Mouse (Mus musculus): ENCODE measurements around the gene Ercc5.

Gene Ercc5

DNA sequence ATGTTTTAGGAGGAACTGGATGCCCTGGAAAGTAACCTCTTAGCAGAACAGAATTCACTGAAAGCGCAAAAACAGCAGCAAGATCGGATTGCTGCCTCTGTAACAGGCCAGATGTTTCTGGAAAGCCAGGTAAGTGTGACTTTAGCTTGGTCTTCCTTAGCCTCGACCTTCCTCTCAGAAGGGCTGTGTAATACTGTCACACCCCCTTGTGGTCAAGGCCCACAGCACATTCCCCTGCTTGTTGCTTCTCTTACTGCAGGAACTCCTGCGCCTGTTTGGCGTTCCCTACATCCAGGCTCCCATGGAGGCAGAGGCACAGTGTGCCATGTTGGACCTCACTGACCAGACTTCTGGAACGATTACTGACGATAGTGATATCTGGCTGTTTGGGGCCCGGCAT is 26.4 kb downstream of the Ercc5 start:
- DNase-seq (ENCODE audit: low read depth, low spot score), result peak; percentile 36

DNA sequence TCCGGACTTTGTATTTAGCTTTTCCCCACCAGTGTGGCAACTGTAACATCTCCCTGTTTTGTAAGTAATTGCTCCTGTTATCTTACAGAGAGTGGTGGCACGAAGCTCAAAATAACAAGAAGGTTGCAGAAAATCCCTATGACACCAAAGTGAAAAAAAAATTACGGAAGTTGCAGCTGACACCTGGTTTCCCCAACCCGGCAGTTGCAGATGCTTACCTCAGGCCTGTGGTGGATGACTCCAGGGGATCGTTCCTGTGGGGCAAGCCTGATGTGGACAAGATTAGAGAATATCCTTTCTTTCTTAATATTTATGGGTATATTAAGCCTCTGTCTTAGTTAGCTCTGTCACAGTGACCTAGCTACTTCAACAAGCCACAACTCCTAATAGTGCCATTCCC is 30.5 kb downstream of the Ercc5 start:
- peak; percentile 15 for DNase-seq (ENCODE audit: low read depth, low spot score)

DNA sequence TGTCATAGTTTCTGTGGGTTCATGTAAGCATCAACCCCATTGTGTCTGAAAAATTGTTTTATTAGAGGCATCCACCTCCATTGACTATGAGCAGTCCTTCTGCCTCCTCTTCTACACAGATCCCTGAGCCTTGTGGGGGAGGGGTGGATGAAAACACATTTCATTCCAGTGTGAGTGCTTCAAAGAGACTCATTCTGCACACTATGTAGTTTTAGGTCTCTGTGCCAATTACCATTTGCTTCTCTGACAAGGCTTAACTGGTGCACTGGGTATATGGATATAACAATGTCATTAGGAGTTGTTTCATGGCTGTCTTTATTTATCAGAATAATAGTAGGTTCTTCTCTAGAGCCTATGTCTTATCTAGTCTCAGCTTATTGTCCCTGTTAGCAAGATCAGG is 38.9 kb downstream of the Ercc5 start:
- DNase-seq (ENCODE audit: low read depth, low spot score), result no peak

DNA sequence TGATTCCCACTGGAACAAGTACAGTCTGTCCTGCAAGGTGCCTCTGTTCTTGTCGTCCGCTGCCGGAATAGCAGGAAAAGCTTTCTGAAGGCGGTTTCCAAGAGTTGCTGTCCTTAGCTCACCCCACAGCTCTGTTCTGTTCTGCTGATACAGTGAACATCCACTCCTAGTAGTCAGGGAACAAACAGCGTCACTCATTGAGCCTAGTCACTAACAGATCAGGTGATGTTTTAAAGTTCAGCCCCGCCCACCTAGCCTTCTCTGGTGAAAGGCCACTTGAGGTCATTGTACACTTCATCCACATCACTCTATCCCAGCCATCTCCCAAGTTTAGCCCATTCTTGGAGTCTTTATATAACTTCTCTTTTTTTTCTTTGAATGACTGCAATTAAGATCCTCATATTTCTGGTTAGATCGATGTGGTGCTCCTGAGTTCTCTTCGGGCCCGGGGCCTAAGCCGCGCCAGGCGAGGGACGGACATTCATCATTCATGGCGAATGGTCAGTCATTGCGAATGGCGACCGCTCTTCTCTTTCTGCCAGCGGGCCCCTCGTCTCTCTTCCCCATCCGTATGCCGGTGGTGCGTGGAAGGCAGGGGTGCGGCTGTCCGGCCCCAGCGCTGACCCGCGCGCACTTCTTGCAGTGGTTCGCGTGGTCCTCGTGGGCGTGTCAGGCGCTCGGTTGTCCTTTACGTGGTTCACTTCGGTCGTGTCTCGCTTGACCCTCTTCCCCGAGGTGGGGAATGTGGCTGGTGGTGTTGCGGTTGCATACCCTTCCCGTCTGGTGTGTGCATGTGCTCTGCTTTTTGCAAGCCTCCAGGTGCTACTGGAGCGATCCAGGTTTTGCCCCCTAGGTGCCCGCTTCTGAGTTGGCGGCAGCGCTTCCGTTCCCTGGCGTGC is 51.0 kb downstream of the Ercc5 start:
- DNase-seq (ENCODE audit: low read depth, low spot score), result no peak

DNA sequence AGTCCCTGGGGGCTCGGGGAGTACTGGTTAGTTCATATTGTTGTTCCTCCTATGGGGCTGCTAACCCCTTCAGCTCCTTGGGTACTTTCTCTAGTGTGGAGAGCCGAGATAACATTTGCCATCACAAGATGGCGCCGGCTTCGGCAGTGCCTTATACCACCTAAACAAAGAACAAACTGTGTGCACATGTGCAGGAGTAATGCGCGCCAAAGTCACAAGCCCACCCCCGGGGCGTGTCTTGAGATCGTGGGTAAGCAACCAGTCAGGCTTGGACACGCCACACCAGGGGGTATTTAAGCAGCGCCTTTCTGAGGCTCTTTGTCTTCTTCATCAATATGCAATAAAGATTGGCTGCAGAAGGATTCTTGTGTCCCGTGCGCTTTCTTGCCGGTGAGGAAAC is 55.3 kb downstream of the Ercc5 start:
- no peak for DNase-seq (ENCODE audit: low read depth, low spot score)

DNA sequence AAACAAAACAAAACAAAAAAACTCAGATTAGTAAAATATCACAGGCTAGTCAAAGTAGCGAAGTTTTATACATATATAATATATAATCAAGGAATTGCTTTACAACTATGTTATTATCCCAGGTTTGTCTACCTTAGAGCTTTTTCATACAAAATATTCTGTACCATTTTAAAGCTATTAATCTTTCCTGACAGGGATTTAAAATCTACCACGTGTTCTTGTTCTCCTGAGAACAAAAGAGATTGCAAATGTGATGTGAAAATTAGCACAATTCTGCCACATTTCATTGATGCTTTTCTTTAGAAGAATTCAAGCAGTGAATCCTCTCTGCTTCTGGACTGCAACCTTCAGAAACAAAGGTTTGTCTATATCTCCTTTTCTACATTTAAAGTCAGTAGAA is 66.9 kb downstream of the Ercc5 start:
- DNase-seq (ENCODE audit: low read depth, low spot score), result no peak

DNA sequence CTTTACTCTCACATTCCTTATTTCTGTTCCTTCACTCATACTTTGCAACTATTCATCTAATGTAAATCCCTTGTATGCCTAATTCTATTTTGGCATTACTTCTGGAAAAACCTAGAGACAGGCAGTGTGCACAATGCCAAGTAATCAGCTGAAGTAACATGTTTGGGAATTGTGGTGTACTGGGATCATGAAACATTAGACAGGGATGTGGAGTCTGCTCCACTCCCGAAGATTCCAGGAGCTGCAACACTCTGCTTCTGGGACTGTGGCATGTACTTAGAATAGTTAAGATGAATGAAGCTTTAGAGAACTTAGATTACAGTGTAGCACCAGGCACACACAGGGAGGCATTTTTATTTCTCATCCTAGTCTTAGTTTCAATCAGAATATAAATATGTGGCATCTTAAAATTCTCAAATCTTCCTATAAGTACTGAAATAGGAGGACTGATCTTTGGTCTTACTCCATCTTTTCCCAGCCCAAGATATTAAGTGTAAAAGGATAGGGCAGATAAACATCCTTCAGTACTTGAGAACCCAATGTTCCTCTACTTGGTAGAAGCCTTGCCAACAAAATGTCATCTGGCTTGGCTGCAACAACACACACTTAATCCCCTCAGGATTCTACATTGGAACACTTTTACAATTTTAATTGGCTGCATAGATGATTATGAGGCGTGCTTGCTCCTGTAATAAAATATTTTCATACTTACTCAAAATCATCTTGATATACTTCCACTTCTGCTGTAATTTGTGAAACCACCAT is 69.0 kb downstream of the Ercc5 start:
- no peak for DNase-seq (ENCODE audit: low read depth, low spot score)

DNA sequence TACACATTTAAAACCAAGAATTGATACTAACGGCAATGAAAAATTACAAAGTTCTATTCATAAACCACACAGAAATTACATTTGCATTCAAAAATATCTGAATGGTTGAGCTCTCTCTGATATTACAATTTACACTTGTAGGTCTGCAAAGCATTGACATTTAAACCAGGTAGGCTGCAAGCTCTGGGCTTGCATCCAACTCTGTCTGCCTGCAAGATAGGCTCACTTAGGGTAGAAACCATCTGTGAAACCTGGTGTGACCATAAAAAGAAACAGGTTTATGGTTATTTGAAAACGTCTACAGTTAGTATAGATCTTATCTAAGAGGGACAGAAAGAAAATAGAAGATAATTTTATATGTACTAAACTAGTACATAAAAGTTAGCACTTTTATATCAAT is 69.6 kb downstream of the Ercc5 start:
- DNase-seq (ENCODE audit: low read depth, low spot score), result no peak

DNA sequence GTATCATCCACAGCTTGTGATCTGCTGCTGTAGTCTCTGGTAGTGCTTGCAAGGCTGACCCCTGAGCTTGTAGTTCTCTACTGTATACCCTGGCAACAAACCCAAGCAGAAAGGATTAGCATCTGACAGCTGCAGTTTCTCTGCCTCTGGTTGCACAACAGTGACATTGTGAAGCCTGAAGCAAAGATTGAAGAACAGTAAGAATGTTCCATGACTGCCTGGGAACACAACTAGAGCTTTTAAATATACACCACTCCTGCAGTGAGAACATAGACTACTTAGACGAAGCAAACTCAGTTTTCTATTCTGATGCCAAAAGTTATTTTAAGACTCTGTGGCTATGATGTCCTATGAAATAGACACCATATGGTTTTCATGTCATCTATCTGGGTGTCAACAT is 71.3 kb downstream of the Ercc5 start, which contains the start of gene Mettl21e:
TSS of gene Mettl21e (minus strand) at position 86 of the 400 bp plus-strand sequence.
- no peak for DNase-seq (ENCODE audit: low read depth, low spot score)

DNA sequence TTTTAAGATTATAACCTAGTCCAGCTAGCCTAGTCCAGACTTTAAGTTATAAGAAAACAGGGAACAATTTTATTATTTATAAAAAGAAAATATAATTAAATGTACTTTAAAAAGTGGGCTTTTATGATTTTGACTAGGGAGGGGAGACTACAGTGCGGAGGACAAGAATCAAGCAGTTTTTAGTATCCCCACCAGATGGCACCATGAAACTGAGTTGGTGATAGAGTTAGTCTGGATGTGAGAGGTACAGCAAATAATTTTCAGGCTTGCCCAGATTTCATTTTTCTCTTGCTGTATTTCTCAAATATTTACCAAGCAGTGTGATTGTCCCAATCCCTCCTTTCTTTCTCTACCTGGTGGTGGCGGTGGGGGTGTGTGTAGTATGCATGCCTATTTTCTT is 81.5 kb downstream of the Ercc5 start:
- DNase-seq (ENCODE audit: low read depth, low spot score), result peak; percentile 35

Data from A20 (cell line).